Mouse (Mus musculus) olfactory bulb, adult 2 months (tissue): ENCODE results near the gene Crocc. TPM values are rescaled to one million over a fixed set of nuclear protein-coding genes. Genes with fewer than 3 reads are reported as not detected.
A peak's percentile ranks its signal among the peaks of the same experiment; 100 is the strongest.

Experiments used
- H3K27ac ChIP-seq: fragments of 200-500 bp; 2 replicates; pipeline ENCODE4 v1.5.1; 2012; ENCODE audit warnings: low read depth, low read length; ENCODE audit not compliant: insufficient read depth
- H3K4me1 ChIP-seq: fragments of 200-500 bp; 2 replicates; pipeline ENCODE4 v1.6.1; 2012; ENCODE audit warnings: low read length; ENCODE audit not compliant: control insufficient read depth, insufficient read depth
- H3K4me3 ChIP-seq: fragments of 200-500 bp; 2 replicates; pipeline ENCODE4 v1.5.1; 2012; ENCODE audit warnings: mild to moderate bottlenecking, low read depth, low read length, moderate library complexity; ENCODE audit not compliant: insufficient read depth
- CTCF ChIP-seq: fragments of 200-500 bp; IDR thresholded peaks from 2 replicates; pipeline ENCODE4 v1.5.1; 2012; ENCODE audit warnings: low read depth, mild to moderate bottlenecking, low read length, moderate library complexity; ENCODE audit not compliant: insufficient read depth
- POLR2A ChIP-seq: fragments of 200-500 bp; IDR thresholded peaks from 2 replicates; pipeline ENCODE4 v1.6.1; 2012; ENCODE audit warnings: mild to moderate bottlenecking, low read depth, low read length, moderate library complexity; ENCODE audit not compliant: insufficient read depth
- WGBS: fragments of 180-500 bp; shearing (Covaris S2); methylation state at CpG from one replicate; pipeline ENCODE4 v1.1.7; 2018; 5-methylcytosine and 5-hydroxymethylcytosine counted together
- polyA plus RNA-seq: library from polyadenylated mRNA; stranded (reverse); fragments of >200 nt; gene quantifications from 2 replicates; pipeline ENCODE4 v1.2.4, GENCODE M21; 2012; ENCODE audit warnings: low replicate concordance; ENCODE audit not compliant: missing spikeins, insufficient read depth, insufficient read length

Gene Crocc
- not detected in 2 replicates for polyA plus RNA-seq

DNA sequence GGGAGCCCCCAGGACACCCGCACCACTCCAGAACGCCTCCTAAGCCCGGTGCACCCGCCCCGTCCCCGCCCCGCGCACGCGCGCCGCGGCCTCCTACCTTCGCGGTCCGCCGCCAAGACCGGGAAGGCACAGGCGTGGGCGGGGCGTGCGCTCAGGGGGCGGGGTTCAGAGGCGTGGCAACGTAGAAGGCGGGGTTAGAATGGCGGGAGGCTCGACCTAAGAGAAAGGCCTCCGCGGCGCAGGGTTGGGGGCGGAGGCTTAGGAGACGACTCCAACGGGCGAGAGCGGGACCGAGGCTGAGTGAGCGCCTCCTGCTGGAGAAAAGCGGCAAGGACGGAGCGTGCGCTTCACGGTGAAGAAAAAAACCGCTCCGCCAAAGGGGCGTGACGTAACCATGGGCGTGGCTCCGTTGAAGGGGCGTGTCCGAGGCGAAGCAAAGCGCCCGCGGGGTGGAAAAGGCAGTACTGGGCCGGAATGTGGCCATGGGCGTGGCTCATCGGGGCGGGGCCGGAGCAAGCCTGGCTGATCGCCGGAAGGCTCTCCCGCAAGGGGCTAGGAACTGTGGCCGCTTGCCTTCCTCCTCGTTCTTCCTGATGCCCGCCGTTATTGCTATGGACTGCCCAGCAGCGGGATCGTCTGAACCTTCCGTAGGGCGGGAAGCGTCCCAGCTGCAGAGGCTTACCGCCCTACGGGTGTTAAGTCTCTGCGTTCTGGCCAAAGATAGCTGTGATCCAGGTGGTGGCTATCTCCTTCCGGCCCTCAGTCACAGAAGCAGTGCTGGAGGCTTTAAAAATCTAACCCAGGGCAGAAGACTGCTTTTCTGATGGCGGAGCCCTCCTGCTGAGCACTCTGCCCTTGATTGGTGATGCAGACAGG is at the start of gene Crocc:
Gene Crocc, minus strand, starts transcription at position 125 of the 876 bp plus-strand sequence.
- H3K27ac ChIP-seq = peak within 1 kb of the TSS; percentile 80
- H3K4me1 ChIP-seq = peaks cover 22% of the 10 kb centered on the region
- under 1% methylated on average over 77 of the region's 77 CpGs for WGBS
- TF ChIP-seq POLR2A (peak; percentile 40), CTCF (peak; percentile 84)
- peak within 1 kb of the TSS; percentile 76 for H3K4me3 ChIP-seq

DNA sequence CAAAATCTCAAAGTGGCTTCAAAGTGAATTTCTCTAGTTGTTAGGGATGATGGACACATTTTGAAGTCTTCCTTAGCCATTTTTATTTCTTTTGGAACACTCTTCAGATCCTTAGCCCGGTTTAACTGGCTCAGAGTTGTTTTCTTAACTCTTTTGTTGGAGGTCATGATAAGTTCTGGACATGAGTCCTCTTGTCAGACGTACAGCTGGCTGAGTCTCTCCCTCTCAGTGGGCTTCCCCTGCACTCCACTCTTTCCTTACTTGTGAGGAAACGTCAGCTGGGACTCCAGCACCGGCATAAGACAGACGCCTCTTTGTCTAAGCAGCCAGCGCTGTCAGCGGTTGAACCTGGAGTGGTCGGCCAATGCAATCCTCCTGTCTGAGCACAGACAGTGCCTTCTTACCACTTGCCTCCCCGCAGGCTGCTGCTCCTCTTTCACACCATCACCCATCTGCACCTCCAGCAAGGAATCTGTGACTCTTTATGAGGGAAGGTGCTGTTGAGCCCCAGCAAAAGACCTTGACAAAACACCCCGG is 47.9 kb upstream of the Crocc start:
- 38% methylated on average over 10 of the region's 10 CpGs for WGBS
- TF ChIP-seq POLR2A (no peak), CTCF (no peak)

DNA sequence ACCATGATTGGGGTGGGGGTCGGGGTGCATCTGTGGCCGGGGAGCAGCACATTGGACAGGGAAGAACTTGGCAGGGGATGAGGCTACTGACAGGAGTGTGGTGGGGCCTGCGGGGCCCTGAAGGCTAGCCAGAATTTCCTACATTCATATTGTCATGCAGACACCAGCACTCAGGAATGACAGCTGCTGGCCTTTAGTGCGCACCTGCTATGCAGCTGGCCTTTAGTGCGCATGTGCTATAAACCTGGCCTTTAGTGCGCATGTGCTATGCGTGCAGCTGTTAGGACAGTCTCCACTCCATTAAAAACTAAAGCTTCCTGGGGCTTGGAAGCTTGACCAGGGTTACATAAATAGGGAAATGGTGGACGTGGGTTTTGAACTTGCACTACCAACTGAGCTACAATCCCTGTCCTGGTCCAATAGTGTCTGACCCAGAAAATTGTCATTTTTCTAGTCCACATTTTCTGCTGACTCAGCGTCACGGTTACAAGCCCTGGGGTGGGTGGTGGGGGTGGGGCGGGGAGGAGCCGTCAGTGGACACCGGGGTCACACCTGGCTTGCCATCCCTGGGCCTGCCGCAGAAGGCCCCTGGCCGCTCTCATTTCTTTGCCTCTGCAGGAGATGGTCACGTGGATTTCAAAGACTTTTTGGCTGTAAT is 46.3 kb upstream of the Crocc start:
- no peak for TF ChIP-seq CTCF
- TF ChIP-seq POLR2A = no peak
- 85% methylated on average over 16 of the region's 16 CpGs for WGBS
- Histone ChIP-seq H3K4me1 (no peaks in the 10 kb centered on the region), H3K27ac (no peak overlapping the region), H3K4me3 (no peak overlapping the region)

More for the DNA sequence above, 47.9 kb upstream of the Crocc start:
- no peaks in the 10 kb centered on the region for H3K4me1 ChIP-seq
- H3K27ac ChIP-seq = no peak overlapping the region
- no peak overlapping the region for H3K4me3 ChIP-seq

DNA sequence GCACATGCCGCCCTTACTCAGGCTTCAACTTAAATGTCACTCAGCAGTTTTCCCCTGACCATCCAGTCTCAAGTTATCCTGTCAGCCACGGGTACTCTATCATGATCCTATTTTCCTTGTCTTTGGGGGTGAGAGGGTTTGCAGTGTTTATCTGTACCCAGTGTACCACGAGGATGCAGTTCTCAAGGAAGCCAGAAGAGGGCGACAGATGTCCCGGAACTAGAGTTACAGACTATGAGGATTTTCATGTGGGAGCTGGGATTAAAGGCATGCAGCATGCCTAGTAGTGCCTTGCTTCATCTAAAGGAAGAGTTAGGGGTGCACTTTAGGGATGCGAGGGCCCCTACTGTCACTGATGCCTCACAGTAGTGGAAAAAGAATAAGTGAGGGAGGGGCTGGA is 41.5 kb upstream of the Crocc start:
- peaks cover 2% of the 10 kb centered on the region for H3K4me1 ChIP-seq
- TF ChIP-seq POLR2A = no peak
- TF ChIP-seq CTCF = no peak
- H3K27ac ChIP-seq = no peak overlapping the region
- H3K4me3 ChIP-seq = no peak overlapping the region
- 73% methylated on average over 6 of the region's 6 CpGs for WGBS

DNA sequence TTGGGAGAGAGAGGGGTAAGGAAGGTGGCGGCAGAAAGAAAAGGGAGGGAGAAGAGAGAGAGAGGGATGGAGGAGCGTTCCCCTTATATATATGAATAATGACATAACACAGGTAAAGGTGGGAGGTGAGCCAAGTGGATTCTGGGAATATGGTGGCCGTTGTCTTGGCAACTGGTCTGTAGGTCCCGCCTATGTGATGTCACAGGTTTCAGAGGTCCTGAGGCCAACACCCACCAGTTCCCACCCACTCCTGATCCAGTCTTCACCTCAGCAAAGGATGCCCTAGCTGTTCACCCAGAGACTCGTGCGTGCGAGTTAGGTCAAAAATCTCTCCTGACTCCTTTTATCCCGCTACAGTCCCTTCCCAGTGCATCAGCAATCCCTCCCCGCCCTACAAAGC is 40.9 kb upstream of the Crocc start:
- no peak overlapping the region for H3K27ac ChIP-seq
- H3K4me3 ChIP-seq = no peak overlapping the region
- TF ChIP-seq CTCF = no peak
- TF ChIP-seq POLR2A = no peak
- 94% methylated on average over 9 of the region's 9 CpGs for WGBS
- peaks cover 5% of the 10 kb centered on the region for H3K4me1 ChIP-seq

DNA sequence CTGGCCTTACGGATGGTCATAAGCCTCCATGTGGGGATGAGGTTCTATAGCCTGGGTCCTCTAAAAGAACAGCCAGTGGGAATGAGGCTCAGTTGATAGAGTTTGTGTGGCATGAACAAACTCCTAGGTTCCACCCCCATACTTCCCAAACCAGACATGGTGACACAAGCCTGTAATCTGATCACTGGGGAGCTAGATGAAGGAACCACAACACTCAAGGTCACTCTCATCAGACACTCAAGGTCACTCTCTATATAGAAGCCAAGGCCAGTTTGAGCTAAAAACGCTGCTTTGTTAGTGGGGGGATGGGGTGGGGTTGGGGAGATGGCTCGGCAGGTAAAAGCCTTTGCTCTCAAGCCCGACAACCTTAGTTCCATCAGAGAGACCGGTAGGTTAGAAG is 39.6 kb upstream of the Crocc start:
- Histone ChIP-seq H3K27ac (no peak overlapping the region), H3K4me1 (peaks cover 5% of the 10 kb centered on the region), H3K4me3 (no peak overlapping the region)
- TF ChIP-seq CTCF = no peak
- no peak for TF ChIP-seq POLR2A
- 82% methylated on average over 5 of the region's 5 CpGs for WGBS

DNA sequence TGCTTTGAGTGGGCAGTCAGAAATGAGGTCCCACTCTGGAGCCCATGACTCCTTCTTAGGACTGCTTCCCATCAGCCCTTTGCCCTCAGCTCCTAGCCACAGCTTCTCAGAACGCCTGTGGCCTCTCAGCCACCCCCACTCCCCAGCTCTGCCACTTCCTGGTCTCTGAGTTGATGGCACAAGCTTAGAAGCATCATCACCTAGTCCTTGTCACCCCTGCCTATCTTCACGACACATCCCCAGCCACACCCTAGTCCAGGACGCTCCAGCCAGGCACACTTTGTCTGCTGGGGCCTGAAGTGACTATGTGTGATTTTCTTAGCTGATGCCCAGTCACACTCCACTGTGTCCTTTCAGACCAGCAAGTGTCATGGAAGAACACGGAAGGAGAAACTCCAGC is 38.6 kb upstream of the Crocc start:
- H3K4me1 ChIP-seq = peaks cover 5% of the 10 kb centered on the region
- no peak overlapping the region for H3K27ac ChIP-seq
- TF ChIP-seq CTCF (no peak), POLR2A (no peak)
- no peak overlapping the region for H3K4me3 ChIP-seq
- 90% methylated on average over 4 of the region's 4 CpGs for WGBS

DNA sequence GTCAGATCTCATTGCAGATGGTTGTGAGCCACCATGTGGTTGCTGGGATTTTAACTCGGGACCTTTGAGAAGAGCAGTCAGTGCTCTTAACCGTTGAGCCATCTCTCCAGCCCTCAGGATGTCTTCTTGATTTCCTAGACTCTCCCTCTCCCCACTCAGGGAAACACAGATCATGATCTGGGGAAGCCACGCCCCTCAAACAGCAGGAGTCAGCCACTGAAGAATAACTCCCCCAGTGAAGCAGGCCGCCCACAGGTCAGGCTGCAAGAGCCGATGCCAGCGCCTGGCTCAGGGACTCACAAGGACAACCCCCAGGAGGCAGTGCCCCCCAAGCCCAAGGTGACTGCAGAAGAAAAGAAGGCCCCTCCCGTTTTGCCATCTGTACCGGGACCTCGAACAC is 36.4 kb upstream of the Crocc start:
- H3K4me3 ChIP-seq = no peak overlapping the region
- WGBS = 9% methylated on average over 9 of the region's 9 CpGs

DNA sequence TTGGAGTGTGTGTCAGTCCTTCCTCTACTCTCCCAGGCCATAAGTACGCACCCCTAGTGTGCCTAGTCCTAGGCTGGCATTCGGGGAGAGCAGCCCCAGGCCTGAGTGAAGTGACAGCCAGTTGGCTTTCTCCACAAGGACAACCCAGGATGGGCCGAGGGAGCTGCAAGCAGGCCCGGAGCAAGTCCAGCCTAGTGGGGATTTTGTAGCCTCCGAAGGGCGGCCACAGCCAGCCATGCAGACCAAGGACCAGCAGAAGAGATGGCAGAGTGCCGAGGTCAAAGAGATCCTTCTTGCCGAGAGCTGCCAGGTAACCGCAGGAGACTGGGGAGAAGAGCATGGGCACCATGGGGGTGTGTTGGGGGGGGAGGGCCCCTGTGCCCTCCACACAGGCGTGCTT is 34.7 kb upstream of the Crocc start:
- TF ChIP-seq CTCF (no peak), POLR2A (no peak)
- H3K27ac ChIP-seq = no peak overlapping the region
- WGBS = 78% methylated on average over 10 of the region's 10 CpGs
- H3K4me1 ChIP-seq = peaks cover 5% of the 10 kb centered on the region
- H3K4me3 ChIP-seq = no peak overlapping the region

More for the DNA sequence above, 36.4 kb upstream of the Crocc start:
- TF ChIP-seq CTCF (no peak), POLR2A (no peak)
- Histone ChIP-seq H3K27ac (no peak overlapping the region), H3K4me1 (peaks cover 5% of the 10 kb centered on the region)
